Mouse (Mus musculus) retina, embryonic 14.5 days (tissue): ENCODE data around the gene Mcu.
A peak's percentile ranks its signal among the peaks of the same experiment; 100 is the strongest.

Experiments used
- DNase-seq: peaks from one replicate; pipeline ENCODE4 v3.0.0-alpha.2; 2015; ENCODE audit warnings: low spot score

The Mcu gene

GRCm38 (mm10) chr10:59569481-59569869 lies 47.0 kb downstream of the Mcu start:
- no peak for DNase-seq

GRCm38 (mm10) chr10:59568665-59569480 lies 47.6 kb downstream of the Mcu start:
- DNase-seq: no peak

- DNase-seq: no peak
Measured at GRCm38 (mm10) chr10:59566968-59567367, 49.5 kb downstream of the Mcu start.

- DNase-seq: no peak
Measured at GRCm38 (mm10) chr10:59565995-59566410, 50.5 kb downstream of the Mcu start.

GRCm38 (mm10) chr10:59564551-59564950 lies 51.9 kb downstream of the Mcu start:
- DNase-seq: no peak

GRCm38 (mm10) chr10:59562511-59562910 lies 54.0 kb downstream of the Mcu start:
- DNase-seq: no peak

- DNase-seq: no peak
Measured at GRCm38 (mm10) chr10:59560126-59560525, 56.4 kb downstream of the Mcu start.

GRCm38 (mm10) chr10:59558602-59559001 lies 57.9 kb downstream of the Mcu start:
- DNase-seq: no peak

GRCm38 (mm10) chr10:59558164-59558563 lies 58.3 kb downstream of the Mcu start:
- DNase-seq: no peak

GRCm38 (mm10) chr10:59556541-59556940 lies 60.0 kb downstream of the Mcu start:
- DNase-seq: no peak

GRCm38 (mm10) chr10:59554243-59554642 lies 62.2 kb downstream of the Mcu start:
- no peak for DNase-seq

- DNase-seq: no peak
Measured at GRCm38 (mm10) chr10:59552456-59552855, 64.0 kb downstream of the Mcu start.

GRCm38 (mm10) chr10:59548768-59549333 lies 67.6 kb downstream of the Mcu start:
- no peak for DNase-seq

- no peak for DNase-seq
Measured at GRCm38 (mm10) chr10:59548211-59548610, 68.3 kb downstream of the Mcu start.

- no peak for DNase-seq
Measured at GRCm38 (mm10) chr10:59547426-59547825, 69.1 kb downstream of the Mcu start.

GRCm38 (mm10) chr10:59545169-59545568 lies 71.3 kb downstream of the Mcu start:
- no peak for DNase-seq

- no peak for DNase-seq
Measured at GRCm38 (mm10) chr10:59543351-59543750, 73.1 kb downstream of the Mcu start.

- DNase-seq: no peak
Measured at GRCm38 (mm10) chr10:59541466-59541865, 75.0 kb downstream of the Mcu start.

- no peak for DNase-seq
Measured at GRCm38 (mm10) chr10:59540596-59540995, 75.9 kb downstream of the Mcu start.

GRCm38 (mm10) chr10:59540081-59540480 lies 76.4 kb downstream of the Mcu start:
- DNase-seq: no peak

- peak; percentile 62 for DNase-seq
Measured at GRCm38 (mm10) chr10:59539533-59539875, 77.0 kb downstream of the Mcu start.

- DNase-seq: peak; percentile 23
Measured at GRCm38 (mm10) chr10:59538767-59539532, 77.5 kb downstream of the Mcu start.

GRCm38 (mm10) chr10:59538063-59538462 lies 78.4 kb downstream of the Mcu start:
- DNase-seq: no peak
